Mouse (Mus musculus): ENCODE data around the gene Lif. TPM values are rescaled to one million over a fixed set of nuclear protein-coding genes. Genes with fewer than 3 reads are reported as not detected.
A peak's percentile ranks its signal among the peaks of the same experiment; 100 is the strongest.

The Lif gene
- polyA plus RNA-seq, 1 experiment from 2014 or later, result 0.32 TPM

DNA sequence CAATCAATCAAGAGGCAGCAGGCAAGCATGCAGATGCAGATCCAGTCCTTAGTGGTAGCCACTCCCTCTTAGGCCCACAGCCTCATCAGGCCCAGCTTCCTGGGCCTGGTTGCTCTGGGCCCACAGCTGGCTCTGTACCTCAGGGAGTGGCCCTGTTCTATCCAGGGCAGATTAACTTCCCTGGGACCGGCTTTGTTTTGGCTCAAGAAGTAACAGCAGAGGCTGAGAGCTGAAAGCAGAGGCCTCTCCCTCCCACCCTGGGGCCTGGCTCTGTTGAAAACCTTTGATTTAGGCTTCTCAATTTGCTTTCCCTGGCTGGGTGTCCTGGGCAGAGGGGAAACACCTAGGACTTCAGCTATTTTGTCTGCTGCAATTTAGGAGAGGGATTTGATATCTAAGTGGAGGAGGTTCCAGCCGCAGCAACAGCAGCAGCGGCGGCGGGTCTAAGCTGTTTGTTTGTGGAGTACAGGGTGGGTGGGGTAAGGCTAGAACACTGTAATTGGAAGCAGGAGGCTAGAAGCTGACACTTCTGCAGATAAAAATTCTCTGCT is 45.1 kb downstream of the Lif start:
- H3K27ac ChIP-seq (replicated peaks), result peak overlapping the region; percentile 69
- WGBS, result 10% methylated on average over 5 of the region's 5 CpGs

DNA sequence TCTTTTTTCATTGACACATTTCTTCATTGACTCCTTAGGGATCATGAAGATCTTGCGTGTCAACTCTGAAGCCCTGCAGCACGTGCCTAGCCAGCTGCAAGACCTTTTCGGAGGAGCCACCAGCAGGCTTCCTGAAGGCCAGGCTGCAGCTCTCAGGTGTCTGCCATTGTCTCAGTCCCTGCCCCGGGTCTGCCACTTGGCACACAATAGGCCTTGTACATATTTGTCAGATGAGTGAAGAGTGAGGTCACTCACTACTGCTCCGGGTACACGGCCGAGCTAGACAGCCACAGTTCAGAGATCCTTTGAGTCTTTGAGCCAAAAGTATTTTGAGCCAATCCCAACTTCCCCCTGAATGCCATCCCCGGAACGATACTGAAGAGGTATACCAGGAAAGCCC is 45.7 kb downstream of the Lif start:
- H3K36me3 ChIP-seq, result no peaks in the 10 kb centered on the region
- no peaks in the 10 kb centered on the region for H3K27me3 ChIP-seq
- H3K4me2 ChIP-seq (replicated peaks), result no peak overlapping the region
- H3K27ac ChIP-seq (replicated peaks), result peak overlapping the region; percentile 69; the same call in 1 of the 2 replicates
- no peak overlapping the region for H3K4me3 ChIP-seq (replicated peaks)
- 40% methylated on average over 9 of the region's 9 CpGs for WGBS
- H3K9me3 ChIP-seq (replicated peaks), result no peaks in the 10 kb centered on the region
- ATAC-seq (ENCODE audit: insufficient number of reproducible peaks, low FRiP score, low TSS enrichment, low read depth), result no peak
- no peak overlapping the region for H3K9ac ChIP-seq
- H3K4me1 ChIP-seq, result peaks cover 46% of the 10 kb centered on the region

More for the DNA sequence above, 45.1 kb downstream of the Lif start:
- H3K4me1 ChIP-seq, result peaks cover 42% of the 10 kb centered on the region
- no peaks in the 10 kb centered on the region for H3K9me3 ChIP-seq (replicated peaks)
- H3K4me2 ChIP-seq (replicated peaks), result no peak overlapping the region
- H3K27me3 ChIP-seq, result no peaks in the 10 kb centered on the region
- no peaks in the 10 kb centered on the region for H3K36me3 ChIP-seq
- H3K9ac ChIP-seq, result no peak overlapping the region
- ATAC-seq (ENCODE audit: insufficient number of reproducible peaks, low FRiP score, low TSS enrichment, low read depth), result peak; percentile 78
- H3K4me3 ChIP-seq (replicated peaks), result no peak overlapping the region

DNA sequence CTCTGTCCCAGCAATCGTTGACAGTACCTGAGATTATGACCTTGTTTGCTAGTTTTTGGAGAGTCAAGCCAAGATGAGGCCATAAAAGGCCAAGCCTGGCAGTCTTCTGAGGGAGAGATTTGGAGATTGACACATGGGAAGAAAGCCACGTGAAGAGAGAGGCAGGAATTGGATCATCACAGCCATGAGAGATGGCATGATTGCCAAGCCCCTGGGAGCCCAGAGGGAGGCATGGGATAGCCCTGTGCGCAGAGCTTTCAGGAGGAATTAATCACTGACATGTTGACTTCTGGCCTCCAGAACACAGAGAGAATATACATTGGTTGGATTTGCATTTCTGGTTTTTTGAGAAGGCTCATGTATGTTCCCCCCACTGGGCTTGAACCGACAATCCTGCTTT is 46.8 kb downstream of the Lif start:
- no peaks in the 10 kb centered on the region for H3K27me3 ChIP-seq
- no peak overlapping the region for H3K9ac ChIP-seq
- no peaks in the 10 kb centered on the region for H3K9me3 ChIP-seq (replicated peaks)
- WGBS, result 65% methylated on average over 4 of the region's 4 CpGs
- H3K4me2 ChIP-seq (replicated peaks), result no peak overlapping the region
- no peak for ATAC-seq (ENCODE audit: insufficient number of reproducible peaks, low FRiP score, low TSS enrichment, low read depth)
- H3K4me3 ChIP-seq (replicated peaks), result no peak overlapping the region
- peaks cover 52% of the 10 kb centered on the region for H3K4me1 ChIP-seq
- no peak overlapping the region for H3K27ac ChIP-seq (replicated peaks)
- H3K36me3 ChIP-seq, result no peaks in the 10 kb centered on the region

DNA sequence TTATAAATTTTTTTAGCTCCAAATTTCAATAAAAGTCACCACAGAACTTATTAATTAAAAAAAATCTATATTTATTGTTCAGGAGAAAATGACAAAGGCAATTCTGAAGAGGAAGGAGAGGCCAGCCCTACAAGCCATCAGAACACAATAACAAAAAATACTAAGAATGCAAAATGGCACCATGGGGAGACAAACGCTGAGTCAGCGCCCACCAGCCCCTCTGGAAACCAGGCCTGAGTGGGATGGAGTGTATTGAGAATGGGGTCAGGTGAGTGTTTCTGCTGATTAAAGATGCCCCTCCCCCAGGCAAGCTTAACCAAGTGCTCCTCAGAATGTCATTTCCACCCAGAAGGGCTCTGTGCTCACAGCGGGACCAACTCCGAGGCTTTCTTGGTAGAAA is 47.7 kb downstream of the Lif start:
- Histone ChIP-seq H3K27ac (replicated peaks) (no peak overlapping the region), H3K4me2 (replicated peaks) (no peak overlapping the region), H3K9me3 (replicated peaks) (no peaks in the 10 kb centered on the region), H3K36me3 (no peaks in the 10 kb centered on the region), H3K4me3 (replicated peaks) (no peak overlapping the region), H3K4me1 (peaks cover 49% of the 10 kb centered on the region), H3K27me3 (no peaks in the 10 kb centered on the region), H3K9ac (no peak overlapping the region)
- WGBS, result 76% methylated on average over 4 of the region's 4 CpGs
- no peak for ATAC-seq (ENCODE audit: insufficient number of reproducible peaks, low FRiP score, low TSS enrichment, low read depth)

DNA sequence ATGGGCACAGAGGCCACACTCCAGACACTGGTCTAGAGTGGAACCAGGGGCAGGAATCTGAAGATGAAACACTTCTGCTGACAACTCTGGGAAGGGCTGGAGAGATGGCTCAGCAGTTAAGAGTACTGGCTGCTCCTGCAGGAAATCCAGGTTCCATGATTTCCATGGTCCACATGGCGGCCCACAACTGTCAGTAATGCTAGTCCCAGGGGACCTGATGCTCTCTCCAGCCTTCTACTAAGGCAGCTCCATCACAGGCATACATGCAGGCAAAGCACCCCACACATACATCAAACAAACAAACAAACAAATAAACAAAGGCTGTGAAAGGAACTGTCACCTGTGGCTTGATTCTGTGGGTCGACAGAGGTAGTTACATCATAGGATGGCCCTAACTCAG is 48.7 kb downstream of the Lif start:
- no peaks in the 10 kb centered on the region for H3K27me3 ChIP-seq
- H3K9me3 ChIP-seq (replicated peaks), result no peaks in the 10 kb centered on the region
- H3K27ac ChIP-seq (replicated peaks), result no peak overlapping the region
- H3K4me3 ChIP-seq (replicated peaks), result no peak overlapping the region
- no peak overlapping the region for H3K9ac ChIP-seq
- ATAC-seq (ENCODE audit: insufficient number of reproducible peaks, low FRiP score, low TSS enrichment, low read depth), result no peak
- no peaks in the 10 kb centered on the region for H3K36me3 ChIP-seq
- H3K4me1 ChIP-seq, result peaks cover 39% of the 10 kb centered on the region
- no peak overlapping the region for H3K4me2 ChIP-seq (replicated peaks)
- 54% methylated on average over 2 of the region's 2 CpGs for WGBS

DNA sequence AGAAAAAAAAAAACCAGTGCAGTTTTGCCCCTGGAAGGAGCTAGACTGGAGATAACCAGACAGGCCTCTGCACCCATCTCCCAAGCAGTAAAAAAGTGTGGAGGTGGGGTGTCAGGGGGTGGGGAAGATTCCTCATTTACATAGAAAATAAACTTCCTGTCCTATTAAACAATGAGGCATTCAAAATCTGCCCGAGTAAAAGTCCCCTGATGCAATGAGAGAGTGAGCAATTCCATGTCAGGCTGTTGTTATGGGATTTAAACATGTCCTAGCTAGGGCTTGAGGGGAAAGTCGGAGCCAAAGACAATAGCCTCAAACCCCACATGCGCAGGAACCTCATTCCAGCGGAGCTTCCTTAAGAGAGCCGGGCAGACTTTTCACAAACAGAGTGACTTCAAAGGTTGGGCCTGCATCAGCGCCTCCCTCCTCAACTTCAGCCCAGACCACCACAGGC is 50.7 kb downstream of the Lif start:
- H3K9me3 ChIP-seq (replicated peaks), result no peaks in the 10 kb centered on the region
- peak overlapping the region; percentile 40 for H3K4me2 ChIP-seq (replicated peaks)
- no peak overlapping the region for H3K4me3 ChIP-seq (replicated peaks)
- no peaks in the 10 kb centered on the region for H3K36me3 ChIP-seq
- H3K27ac ChIP-seq (replicated peaks), result peak overlapping the region; percentile 88
- no peak overlapping the region for H3K9ac ChIP-seq
- ATAC-seq (ENCODE audit: insufficient number of reproducible peaks, low FRiP score, low TSS enrichment, low read depth), result peak; percentile 23; the same call in 1 of the 2 replicates
- no peaks in the 10 kb centered on the region for H3K27me3 ChIP-seq
- H3K4me1 ChIP-seq, result peaks cover 25% of the 10 kb centered on the region
- WGBS, result 8% methylated on average over 6 of the region's 6 CpGs

DNA sequence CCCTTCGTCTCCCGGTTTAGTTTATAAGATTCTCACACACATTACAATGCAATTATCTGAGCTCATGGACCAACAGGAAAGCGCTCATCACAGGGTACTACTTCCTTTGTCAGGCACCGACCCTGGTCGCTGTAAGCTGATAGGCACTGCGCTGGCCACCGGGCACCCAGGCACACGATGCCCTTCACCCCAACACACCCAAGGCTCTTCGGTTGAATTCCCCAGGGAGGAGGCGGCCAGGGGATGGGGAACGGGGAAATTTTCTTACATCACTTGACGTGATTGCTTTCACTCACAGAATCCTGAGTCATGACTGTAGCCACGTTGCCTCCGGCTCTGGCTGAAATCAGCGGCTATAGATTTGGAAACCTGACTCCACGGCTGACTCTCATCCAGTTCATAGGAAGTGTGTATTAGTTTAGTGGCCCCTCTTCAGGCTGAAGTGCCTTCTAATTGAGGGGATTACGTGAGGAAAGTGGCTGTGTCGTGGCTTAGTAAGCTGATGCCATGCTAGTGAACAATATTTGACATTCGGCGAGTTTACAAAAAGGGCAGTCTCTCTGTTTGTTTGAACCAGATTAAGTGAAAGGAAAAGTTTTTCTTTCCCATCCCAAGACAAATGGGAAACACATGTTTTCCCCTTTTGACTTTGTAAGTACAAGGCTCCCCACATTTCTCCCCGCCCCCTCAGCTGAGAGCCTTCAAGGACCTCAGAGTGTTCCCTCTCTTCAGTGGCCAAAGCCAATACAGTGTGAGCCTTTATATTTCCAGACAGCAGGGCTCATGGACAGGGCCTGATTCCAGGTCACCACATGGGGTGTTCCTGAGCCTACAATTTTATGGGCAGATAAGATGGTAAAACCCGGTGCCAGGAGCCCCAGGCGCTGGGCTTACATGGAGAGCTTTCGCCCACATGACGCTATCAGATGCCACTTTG is 51.4 kb downstream of the Lif start:
- Histone ChIP-seq H3K9ac (no peak overlapping the region), H3K4me3 (replicated peaks) (0 out of 2 replicates have a peak overlapping the region, but pooled peaks have one; percentile 4)
- WGBS, result 16% methylated on average over 25 of the region's 25 CpGs

DNA sequence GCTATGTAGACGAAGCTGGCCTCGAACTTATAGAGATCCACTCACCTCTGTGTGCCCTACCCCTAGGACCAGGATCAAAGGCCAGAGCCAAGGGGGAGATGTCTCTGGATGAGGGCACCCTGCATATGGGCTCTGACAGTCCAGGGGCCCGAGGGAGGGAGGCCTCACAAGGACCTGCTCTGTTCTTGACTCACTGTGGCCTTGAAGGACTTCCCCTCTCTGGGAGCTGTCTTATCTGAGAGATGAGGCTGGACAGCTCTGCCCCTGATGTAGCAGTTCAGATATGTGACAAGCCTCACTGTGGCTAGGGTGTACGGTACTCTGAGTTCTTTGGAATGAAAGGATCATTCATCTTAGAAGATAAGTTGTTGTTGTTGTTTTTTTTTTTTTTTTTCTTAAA is 52.3 kb downstream of the Lif start:
- no peak overlapping the region for H3K4me2 ChIP-seq (replicated peaks)
- 0 out of 2 replicates have a peak overlapping the region, but pooled peaks have one; percentile 44 for H3K27ac ChIP-seq (replicated peaks)
- no peak overlapping the region for H3K4me3 ChIP-seq (replicated peaks)
- H3K4me1 ChIP-seq, result peaks cover 21% of the 10 kb centered on the region
- no peaks in the 10 kb centered on the region for H3K27me3 ChIP-seq
- H3K36me3 ChIP-seq, result no peaks in the 10 kb centered on the region
- no peak for ATAC-seq (ENCODE audit: insufficient number of reproducible peaks, low FRiP score, low TSS enrichment, low read depth)
- H3K9me3 ChIP-seq (replicated peaks), result no peaks in the 10 kb centered on the region
- no peak overlapping the region for H3K9ac ChIP-seq
- WGBS, result 67% methylated on average over 4 of the region's 4 CpGs

More for the DNA sequence above, 51.4 kb downstream of the Lif start:
- Histone ChIP-seq H3K27ac (replicated peaks) (peak overlapping the region; percentile 88), H3K27me3 (no peaks in the 10 kb centered on the region), H3K4me1 (peaks cover 21% of the 10 kb centered on the region), H3K9me3 (replicated peaks) (no peaks in the 10 kb centered on the region), H3K36me3 (no peaks in the 10 kb centered on the region), H3K4me2 (replicated peaks) (peak overlapping the region; percentile 40)
- peak; percentile 81; the same call in 1 of the 2 replicates for ATAC-seq (ENCODE audit: insufficient number of reproducible peaks, low FRiP score, low TSS enrichment, low read depth)

DNA sequence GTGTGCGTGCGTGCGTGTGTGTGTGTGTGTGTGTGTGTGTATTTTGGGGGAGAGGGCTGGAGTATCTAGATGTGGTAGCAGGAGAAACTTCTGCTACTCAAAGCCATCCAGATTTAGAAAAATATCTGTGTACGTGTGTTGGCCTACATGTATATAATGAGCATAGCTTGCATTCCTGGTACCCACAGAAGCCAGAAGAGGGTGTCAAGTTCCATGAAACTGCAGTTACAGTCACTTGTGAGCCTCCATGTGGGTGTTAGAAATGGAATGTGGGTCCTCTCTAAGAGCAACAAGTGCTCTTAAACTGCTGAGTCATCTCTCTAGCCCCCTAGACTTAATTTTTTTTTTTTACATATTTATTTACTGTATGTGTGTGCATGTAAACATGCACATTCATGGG is 53.0 kb downstream of the Lif start:
- no peak for ATAC-seq (ENCODE audit: insufficient number of reproducible peaks, low FRiP score, low TSS enrichment, low read depth)
- Histone ChIP-seq H3K4me3 (replicated peaks) (no peak overlapping the region), H3K9ac (no peak overlapping the region), H3K4me1 (peaks cover 21% of the 10 kb centered on the region), H3K4me2 (replicated peaks) (no peak overlapping the region), H3K9me3 (replicated peaks) (no peaks in the 10 kb centered on the region), H3K36me3 (no peaks in the 10 kb centered on the region), H3K27ac (replicated peaks) (no peak overlapping the region), H3K27me3 (no peaks in the 10 kb centered on the region)
- 77% methylated on average over 4 of the region's 4 CpGs for WGBS

DNA sequence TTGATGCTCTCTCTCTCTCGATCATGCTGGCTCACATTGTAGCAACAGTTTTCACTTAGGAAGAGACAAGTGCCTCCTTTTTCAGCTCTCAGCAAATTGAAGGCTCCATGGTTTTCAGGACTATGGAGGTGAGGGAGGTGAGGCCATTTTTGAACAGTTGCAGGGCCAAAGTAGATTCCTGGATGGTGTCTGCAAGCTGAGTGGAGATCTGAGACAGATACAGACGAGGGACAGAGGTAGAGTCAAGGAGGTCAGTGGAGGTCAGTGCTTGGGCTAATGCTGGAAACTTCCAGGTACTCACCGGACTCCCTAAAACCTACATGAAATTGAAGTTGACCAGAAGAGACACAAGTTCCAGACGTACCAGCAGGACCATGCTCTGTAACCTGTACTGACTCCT is 54.8 kb downstream of the Lif start:
- no peaks in the 10 kb centered on the region for H3K9me3 ChIP-seq (replicated peaks)
- H3K36me3 ChIP-seq, result no peaks in the 10 kb centered on the region
- H3K4me3 ChIP-seq (replicated peaks), result no peak overlapping the region
- H3K27ac ChIP-seq (replicated peaks), result no peak overlapping the region
- H3K4me2 ChIP-seq (replicated peaks), result no peak overlapping the region
- 53% methylated on average over 4 of the region's 4 CpGs for WGBS
- H3K4me1 ChIP-seq, result peaks cover 21% of the 10 kb centered on the region
- H3K9ac ChIP-seq, result no peak overlapping the region
- H3K27me3 ChIP-seq, result no peaks in the 10 kb centered on the region
- ATAC-seq (ENCODE audit: insufficient number of reproducible peaks, low FRiP score, low TSS enrichment, low read depth), result no peak

DNA sequence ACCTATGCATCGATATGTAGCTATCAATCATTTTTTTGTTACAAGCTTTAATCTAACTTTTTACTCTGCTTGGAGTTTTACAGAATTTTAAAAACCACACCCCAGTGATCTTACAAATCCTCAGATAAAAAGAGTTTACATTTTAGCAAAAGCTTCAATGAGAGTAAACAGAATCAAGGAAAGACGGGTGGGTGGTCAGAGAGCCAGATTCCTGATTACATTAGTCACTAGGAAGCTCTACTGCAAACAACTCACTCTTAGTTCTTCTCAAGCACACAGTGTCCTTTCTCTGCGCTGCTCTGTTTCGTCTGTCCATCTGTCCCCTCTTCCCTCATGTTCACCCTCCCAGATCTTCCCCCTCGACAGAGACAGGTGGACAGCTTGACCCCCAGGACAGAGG is 59.9 kb downstream of the Lif start:
- no peak overlapping the region for H3K27ac ChIP-seq (replicated peaks)
- WGBS, result 60% methylated on average over 5 of the region's 5 CpGs
- no peaks in the 10 kb centered on the region for H3K27me3 ChIP-seq
- no peak overlapping the region for H3K4me3 ChIP-seq (replicated peaks)
- H3K9me3 ChIP-seq (replicated peaks), result no peaks in the 10 kb centered on the region
- H3K36me3 ChIP-seq, result no peaks in the 10 kb centered on the region
- ATAC-seq (ENCODE audit: insufficient number of reproducible peaks, low FRiP score, low TSS enrichment, low read depth), result no peak
- H3K4me1 ChIP-seq, result no peaks in the 10 kb centered on the region
- no peak overlapping the region for H3K4me2 ChIP-seq (replicated peaks)
- no peak overlapping the region for H3K9ac ChIP-seq

Data from embryonic facial prominence, embryonic 15.5 days (tissue).